Mouse (Mus musculus) CD4-positive, CD25-positive, alpha-beta regulatory T cell, adult 2 months (primary cell): ENCODE measurements around the gene Vmn1r229.

Experiments used
- DNase-seq: peaks from one replicate; pipeline ENCODE4 v3.0.0-alpha.2; 2012; ENCODE audit warnings: low read depth, low spot score

Vmn1r229 gene

DNA sequence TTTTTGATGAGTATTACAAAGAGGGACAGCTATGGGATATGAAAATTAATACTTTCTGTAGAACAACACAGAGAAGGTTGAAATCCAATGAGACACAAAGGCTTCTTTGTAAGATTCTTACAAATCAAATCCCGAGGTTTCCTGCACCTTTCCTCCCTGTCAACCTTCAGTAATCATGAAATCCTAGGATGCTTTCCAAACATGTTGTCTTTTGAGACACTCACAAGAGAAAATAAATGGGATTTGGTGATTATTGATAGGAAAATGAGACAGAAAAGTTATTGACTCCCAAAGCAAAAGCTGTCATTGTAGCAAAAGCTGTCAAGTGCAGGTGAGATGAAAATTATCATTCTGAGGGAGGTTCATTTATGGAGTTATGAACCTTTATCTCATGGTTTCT is at the start of gene Vmn1r229:
Gene Vmn1r229 (plus strand): TSS at position 301 of the 400 bp plus-strand sequence.
- no peak for DNase-seq

DNA sequence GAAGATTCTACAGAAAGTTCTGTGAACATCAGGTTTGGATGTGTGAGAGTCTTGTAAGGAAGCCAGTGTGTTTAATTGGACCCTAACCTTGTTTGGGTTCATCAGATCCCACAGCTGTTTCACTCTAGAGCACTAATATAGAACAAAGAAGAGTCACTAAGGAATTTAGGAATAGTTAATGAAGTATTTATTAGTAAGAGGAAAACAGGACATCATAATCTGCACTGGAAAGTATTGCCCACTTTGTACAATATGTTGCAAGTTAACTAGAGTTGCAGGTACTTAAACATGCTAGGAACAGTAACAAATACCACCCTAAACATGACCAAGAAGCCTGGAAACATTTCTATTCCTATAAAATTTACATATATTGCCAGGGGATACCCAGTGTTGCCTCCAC is 25.3 kb upstream of the Vmn1r229 start, which contains the start of gene Vmn1r228:
Gene Vmn1r228 (minus strand): TSS at position 101 of the 400 bp plus-strand sequence.
- DNase-seq, result no peak

DNA sequence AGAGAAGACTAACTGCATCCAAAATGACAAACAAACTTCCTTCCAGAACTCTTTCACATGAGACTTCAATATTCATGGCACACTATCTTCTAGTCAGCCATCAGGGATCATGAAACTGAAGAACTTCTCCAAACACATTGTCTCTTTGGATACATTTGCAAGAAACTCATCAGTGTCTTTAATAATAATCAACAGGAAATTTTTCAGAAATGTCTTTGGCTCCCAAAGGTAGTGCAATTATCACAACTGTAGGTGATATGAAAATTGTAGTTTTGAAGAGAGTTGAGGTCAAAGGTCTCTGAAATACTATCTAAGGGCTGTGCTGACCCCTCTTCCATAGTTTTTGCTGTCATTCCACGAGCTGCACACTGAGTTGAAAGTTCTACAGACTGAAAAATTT is 28.8 kb downstream of the Vmn1r229 start, which contains the start of gene Vmn1r230:
Gene Vmn1r230 (plus strand): TSS at position 301 of the 400 bp plus-strand sequence.
- no peak for DNase-seq
